Mouse (Mus musculus): Measurements from ENCODE around the gene Magi1. TPM values are rescaled to one million over a fixed set of nuclear protein-coding genes. Genes with fewer than 3 reads are reported as not detected.
A peak's percentile ranks its signal among the peaks of the same experiment; 100 is the strongest.

Magi1 gene
- polyA plus RNA-seq, 1 experiment from 2014 or later = 12.0 TPM

GRCm38 (mm10) chr6:93729702-93730101 lies 554.0 kb downstream of the Magi1 start:
- Histone ChIP-seq H3K9ac (replicated peaks; ENCODE audit: low read length) (no peak overlapping the region), H3K4me1 (ENCODE audit: control insufficient read depth, insufficient read depth, low read length) (no peaks in the 10 kb centered on the region; the same call in 1 of the 2 replicates), H3K27me3 (ENCODE audit: control insufficient read depth, insufficient read depth, low read length) (no peaks in the 10 kb centered on the region), H3K4me3 (ENCODE audit: low read depth, low read length) (no peak overlapping the region), H3K27ac (replicated peaks; ENCODE audit: low read depth, low read length) (no peak overlapping the region), H3K4me2 (ENCODE audit: low read depth, low read length) (no peak overlapping the region), H3K36me3 (replicated peaks; ENCODE audit: control insufficient read depth, insufficient read depth, low read depth, low read length) (no peaks in the 10 kb centered on the region), H3K9me3 (replicated peaks; ENCODE audit: control insufficient read depth, low read length) (no peaks in the 10 kb centered on the region)
- DNase-seq (ENCODE audit: low spot score) (peak; percentile 56), ATAC-seq (replicated peaks; ENCODE audit: insufficient number of reproducible peaks, low FRiP score, low TSS enrichment, low read depth) (no peak)
- WGBS = 69% methylated on average over 8 of the region's 8 CpGs

- no peaks in the 10 kb centered on the region for H3K36me3 ChIP-seq (replicated peaks; ENCODE audit: control insufficient read depth, insufficient read depth, low read depth, low read length)
- no peak overlapping the region for H3K9ac ChIP-seq (replicated peaks; ENCODE audit: low read length)
- H3K4me1 ChIP-seq (ENCODE audit: control insufficient read depth, insufficient read depth, low read length) = no peaks in the 10 kb centered on the region; the same call in 1 of the 2 replicates
- no peaks in the 10 kb centered on the region for H3K9me3 ChIP-seq (replicated peaks; ENCODE audit: control insufficient read depth, low read length)
- ATAC-seq (replicated peaks; ENCODE audit: insufficient number of reproducible peaks, low FRiP score, low TSS enrichment, low read depth) (no peak), DNase-seq (ENCODE audit: low spot score) (no peak)
- WGBS = 70% methylated on average over 4 of the region's 4 CpGs
- no peak overlapping the region for H3K27ac ChIP-seq (replicated peaks; ENCODE audit: low read depth, low read length)
- H3K4me2 ChIP-seq (ENCODE audit: low read depth, low read length) = no peak overlapping the region
- no peak overlapping the region for H3K4me3 ChIP-seq (ENCODE audit: low read depth, low read length)
- no peaks in the 10 kb centered on the region for H3K27me3 ChIP-seq (ENCODE audit: control insufficient read depth, insufficient read depth, low read length)
These were observed 554.9 kb downstream of the Magi1 start for GRCm38 (mm10) chr6:93728791-93729190.

GRCm38 (mm10) chr6:93727630-93728178 lies 556.0 kb downstream of the Magi1 start:
- ATAC-seq (replicated peaks; ENCODE audit: insufficient number of reproducible peaks, low FRiP score, low TSS enrichment, low read depth) (no peak), DNase-seq (ENCODE audit: low spot score) (peak; percentile 14)
- Histone ChIP-seq H3K9me3 (replicated peaks; ENCODE audit: control insufficient read depth, low read length) (no peaks in the 10 kb centered on the region), H3K36me3 (replicated peaks; ENCODE audit: control insufficient read depth, insufficient read depth, low read depth, low read length) (no peaks in the 10 kb centered on the region), H3K9ac (replicated peaks; ENCODE audit: low read length) (no peak overlapping the region), H3K4me3 (ENCODE audit: low read depth, low read length) (no peak overlapping the region), H3K27me3 (ENCODE audit: control insufficient read depth, insufficient read depth, low read length) (no peaks in the 10 kb centered on the region), H3K4me1 (ENCODE audit: control insufficient read depth, insufficient read depth, low read length) (no peaks in the 10 kb centered on the region; the same call in 1 of the 2 replicates), H3K27ac (replicated peaks; ENCODE audit: low read depth, low read length) (no peak overlapping the region), H3K4me2 (ENCODE audit: low read depth, low read length) (no peak overlapping the region)
- WGBS = 31% methylated on average over 15 of the region's 15 CpGs

GRCm38 (mm10) chr6:93726829-93727455 lies 556.8 kb downstream of the Magi1 start:
- Histone ChIP-seq H3K27me3 (ENCODE audit: control insufficient read depth, insufficient read depth, low read length) (no peaks in the 10 kb centered on the region), H3K9ac (replicated peaks; ENCODE audit: low read length) (no peak overlapping the region), H3K4me2 (ENCODE audit: low read depth, low read length) (no peak overlapping the region), H3K27ac (replicated peaks; ENCODE audit: low read depth, low read length) (no peak overlapping the region), H3K4me3 (ENCODE audit: low read depth, low read length) (no peak overlapping the region), H3K4me1 (ENCODE audit: control insufficient read depth, insufficient read depth, low read length) (no peaks in the 10 kb centered on the region; the same call in 1 of the 2 replicates), H3K36me3 (replicated peaks; ENCODE audit: control insufficient read depth, insufficient read depth, low read depth, low read length) (no peaks in the 10 kb centered on the region), H3K9me3 (replicated peaks; ENCODE audit: control insufficient read depth, low read length) (no peaks in the 10 kb centered on the region)
- DNase-seq (ENCODE audit: low spot score) (peak; percentile 24), ATAC-seq (replicated peaks; ENCODE audit: insufficient number of reproducible peaks, low FRiP score, low TSS enrichment, low read depth) (no peak)
- WGBS = 52% methylated on average over 7 of the region's 7 CpGs

- 92% methylated on average over 10 of the region's 10 CpGs for WGBS
These were observed 557.6 kb downstream of the Magi1 start for GRCm38 (mm10) chr6:93726121-93726520.

GRCm38 (mm10) chr6:93724749-93725148 lies 559.0 kb downstream of the Magi1 start:
- Histone ChIP-seq H3K9ac (replicated peaks; ENCODE audit: low read length) (no peak overlapping the region), H3K36me3 (replicated peaks; ENCODE audit: control insufficient read depth, insufficient read depth, low read depth, low read length) (no peaks in the 10 kb centered on the region), H3K4me1 (ENCODE audit: control insufficient read depth, insufficient read depth, low read length) (no peaks in the 10 kb centered on the region; the same call in 1 of the 2 replicates), H3K9me3 (replicated peaks; ENCODE audit: control insufficient read depth, low read length) (no peaks in the 10 kb centered on the region), H3K4me2 (ENCODE audit: low read depth, low read length) (no peak overlapping the region), H3K4me3 (ENCODE audit: low read depth, low read length) (no peak overlapping the region), H3K27me3 (ENCODE audit: control insufficient read depth, insufficient read depth, low read length) (no peaks in the 10 kb centered on the region), H3K27ac (replicated peaks; ENCODE audit: low read depth, low read length) (no peak overlapping the region)
- WGBS = 64% methylated on average over 7 of the region's 7 CpGs
- ATAC-seq (replicated peaks; ENCODE audit: insufficient number of reproducible peaks, low FRiP score, low TSS enrichment, low read depth) (no peak), DNase-seq (ENCODE audit: low spot score) (no peak)

More at GRCm38 (mm10) chr6:93726121-93726520, 557.6 kb downstream of the Magi1 start:
- ATAC-seq (replicated peaks; ENCODE audit: insufficient number of reproducible peaks, low FRiP score, low TSS enrichment, low read depth) (no peak), DNase-seq (ENCODE audit: low spot score) (no peak)
- Histone ChIP-seq H3K27me3 (ENCODE audit: control insufficient read depth, insufficient read depth, low read length) (no peaks in the 10 kb centered on the region), H3K36me3 (replicated peaks; ENCODE audit: control insufficient read depth, insufficient read depth, low read depth, low read length) (no peaks in the 10 kb centered on the region), H3K27ac (replicated peaks; ENCODE audit: low read depth, low read length) (no peak overlapping the region), H3K4me1 (ENCODE audit: control insufficient read depth, insufficient read depth, low read length) (no peaks in the 10 kb centered on the region; the same call in 1 of the 2 replicates), H3K9me3 (replicated peaks; ENCODE audit: control insufficient read depth, low read length) (no peaks in the 10 kb centered on the region), H3K9ac (replicated peaks; ENCODE audit: low read length) (no peak overlapping the region), H3K4me3 (ENCODE audit: low read depth, low read length) (no peak overlapping the region), H3K4me2 (ENCODE audit: low read depth, low read length) (no peak overlapping the region)

GRCm38 (mm10) chr6:93723226-93723625 lies 560.5 kb downstream of the Magi1 start:
- no peak for DNase-seq (ENCODE audit: low spot score)
- Histone ChIP-seq H3K4me1 (ENCODE audit: control insufficient read depth, insufficient read depth, low read length) (no peaks in the 10 kb centered on the region; the same call in none of the 2 replicates), H3K4me3 (ENCODE audit: low read depth, low read length) (no peak overlapping the region), H3K36me3 (replicated peaks; ENCODE audit: control insufficient read depth, insufficient read depth, low read depth, low read length) (no peaks in the 10 kb centered on the region), H3K27me3 (ENCODE audit: control insufficient read depth, insufficient read depth, low read length) (no peaks in the 10 kb centered on the region), H3K9me3 (replicated peaks; ENCODE audit: control insufficient read depth, low read length) (no peaks in the 10 kb centered on the region), H3K4me2 (ENCODE audit: low read depth, low read length) (no peak overlapping the region), H3K27ac (replicated peaks; ENCODE audit: low read depth, low read length) (no peak overlapping the region), H3K9ac (replicated peaks; ENCODE audit: low read length) (no peak overlapping the region)
- WGBS = 74% methylated on average over 2 of the region's 2 CpGs
- ATAC-seq (replicated peaks; ENCODE audit: insufficient number of reproducible peaks, low FRiP score, low TSS enrichment, low read depth) = no peak

- H3K9ac ChIP-seq (replicated peaks; ENCODE audit: low read length) = no peak overlapping the region
- no peak overlapping the region for H3K4me3 ChIP-seq (ENCODE audit: low read depth, low read length)
- H3K27me3 ChIP-seq (ENCODE audit: control insufficient read depth, insufficient read depth, low read length) = no peaks in the 10 kb centered on the region; the same call in none of the 2 replicates
- H3K9me3 ChIP-seq (replicated peaks; ENCODE audit: control insufficient read depth, low read length) = no peaks in the 10 kb centered on the region
- no peak overlapping the region for H3K27ac ChIP-seq (replicated peaks; ENCODE audit: low read depth, low read length)
- no peak for ATAC-seq (replicated peaks; ENCODE audit: insufficient number of reproducible peaks, low FRiP score, low TSS enrichment, low read depth)
- no peak overlapping the region for H3K4me2 ChIP-seq (ENCODE audit: low read depth, low read length)
- WGBS = 49% methylated on average over 4 of the region's 4 CpGs
- no peaks in the 10 kb centered on the region for H3K36me3 ChIP-seq (replicated peaks; ENCODE audit: control insufficient read depth, insufficient read depth, low read depth, low read length)
- DNase-seq (ENCODE audit: low spot score) = no peak
- H3K4me1 ChIP-seq (ENCODE audit: control insufficient read depth, insufficient read depth, low read length) = no peaks in the 10 kb centered on the region; the same call in none of the 2 replicates
These were observed 564.2 kb downstream of the Magi1 start for GRCm38 (mm10) chr6:93719532-93719931.
